Mouse (Mus musculus): ENCODE results near the gene 9430015G10Rik. TPM values are rescaled to one million over a fixed set of nuclear protein-coding genes. Genes with fewer than 3 reads are reported as not detected.

Gene 9430015G10Rik
- 37.9 and 42.0 TPM in 2 replicates for polyA plus RNA-seq (2015; fragmentation: Nextera tagmentation; extraction: Ambion mirVana)

- Histone ChIP-seq H3K27me3 (ENCODE audit: control insufficient read depth, insufficient read depth, low read depth, low read length) (no peaks in the 10 kb centered on the region), H3K4me2 (ENCODE audit: low read depth, low read length) (peak within 1 kb of the TSS; percentile 65), H3K27ac (ENCODE audit: low read length) (peak within 1 kb of the TSS; percentile 92), H3K9me3 (ENCODE audit: control insufficient read depth, low read length) (no peaks in the 10 kb centered on the region), H3K9ac (ENCODE audit: low read length) (peak within 1 kb of the TSS; percentile 98), H3K36me3 (ENCODE audit: control insufficient read depth, insufficient read depth, low read length) (no peaks in the 10 kb centered on the region), H3K4me3 (ENCODE audit: low read length) (peak within 1 kb of the TSS; percentile 93), H3K4me1 (replicated peaks; ENCODE audit: control insufficient read depth, insufficient read depth, low read length) (peaks cover 3% of the 10 kb centered on the region; the same call in 1 of the 2 replicates)
- peak; percentile 98 for ATAC-seq (ENCODE audit: low read depth)
- under 1% methylated on average over 60 of the region's 60 CpGs for WGBS
These were observed at the start of gene 9430015G10Rik for GRCm38 (mm10) chr4:156109570-156110331. Gene 9430015G10Rik, plus strand, starts transcription at chr4:156109982.

- H3K4me2 ChIP-seq (ENCODE audit: low read depth, low read length): no peak overlapping the region
- H3K9me3 ChIP-seq (ENCODE audit: control insufficient read depth, low read length): no peaks in the 10 kb centered on the region
- 13% methylated on average over 4 of the region's 4 CpGs for WGBS
- peak; percentile 2; the same call in 1 of the 2 replicates for ATAC-seq (ENCODE audit: low read depth)
- no peaks in the 10 kb centered on the region for H3K27me3 ChIP-seq (ENCODE audit: control insufficient read depth, insufficient read depth, low read depth, low read length)
- H3K4me3 ChIP-seq (ENCODE audit: low read length): no peak overlapping the region
- peak overlapping the region; percentile 86 for H3K27ac ChIP-seq (ENCODE audit: low read length)
- no peaks in the 10 kb centered on the region for H3K36me3 ChIP-seq (ENCODE audit: control insufficient read depth, insufficient read depth, low read length)
- H3K4me1 ChIP-seq (replicated peaks; ENCODE audit: control insufficient read depth, insufficient read depth, low read length): peaks cover 7% of the 10 kb centered on the region
- H3K9ac ChIP-seq (ENCODE audit: low read length): 0 out of 2 replicates have a peak overlapping the region, but pooled peaks have one; percentile 29
These were observed 45.8 kb upstream of the 9430015G10Rik start for GRCm38 (mm10) chr4:156063861-156064509.

DNA sequence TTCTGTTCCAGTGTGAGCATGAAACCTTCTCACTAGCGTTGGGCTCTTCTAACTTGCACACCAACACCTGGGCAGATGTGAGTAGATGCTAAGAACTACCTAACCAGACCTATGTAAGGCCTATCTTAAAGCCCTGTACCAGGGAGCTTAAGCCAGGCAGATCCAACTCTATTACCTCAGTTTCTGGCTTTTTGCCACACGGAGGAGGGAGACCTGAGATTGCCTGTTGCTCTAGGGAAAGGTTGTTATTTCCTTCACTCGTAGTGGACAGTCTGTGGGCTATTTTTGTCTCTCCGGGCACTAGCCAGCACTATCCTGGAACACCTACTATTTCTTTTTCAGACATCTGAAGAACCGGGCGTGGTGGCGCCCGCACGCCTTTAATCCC, 45.3 kb upstream of the 9430015G10Rik start:
- H3K4me3 ChIP-seq (ENCODE audit: low read length): no peak overlapping the region
- no peak overlapping the region for H3K9ac ChIP-seq (ENCODE audit: low read length)
- H3K4me1 ChIP-seq (replicated peaks; ENCODE audit: control insufficient read depth, insufficient read depth, low read length): peaks cover 7% of the 10 kb centered on the region
- ATAC-seq (ENCODE audit: low read depth): no peak
- no peaks in the 10 kb centered on the region for H3K36me3 ChIP-seq (ENCODE audit: control insufficient read depth, insufficient read depth, low read length)
- H3K27me3 ChIP-seq (ENCODE audit: control insufficient read depth, insufficient read depth, low read depth, low read length): no peaks in the 10 kb centered on the region
- no peaks in the 10 kb centered on the region for H3K9me3 ChIP-seq (ENCODE audit: control insufficient read depth, low read length)
- H3K27ac ChIP-seq (ENCODE audit: low read length): peak overlapping the region; percentile 86
- no peak overlapping the region for H3K4me2 ChIP-seq (ENCODE audit: low read depth, low read length)
- WGBS: 69% methylated on average over 9 of the region's 9 CpGs

GRCm38 (mm10) chr4:156065156-156065894, 44.5 kb upstream of the 9430015G10Rik start:
- H3K4me3 ChIP-seq (ENCODE audit: low read length): no peak overlapping the region
- no peaks in the 10 kb centered on the region for H3K27me3 ChIP-seq (ENCODE audit: control insufficient read depth, insufficient read depth, low read depth, low read length)
- H3K4me2 ChIP-seq (ENCODE audit: low read depth, low read length): no peak overlapping the region
- ATAC-seq (ENCODE audit: low read depth): no peak
- H3K27ac ChIP-seq (ENCODE audit: low read length): no peak overlapping the region
- WGBS: 80% methylated on average over 10 of the region's 10 CpGs
- peaks cover 7% of the 10 kb centered on the region for H3K4me1 ChIP-seq (replicated peaks; ENCODE audit: control insufficient read depth, insufficient read depth, low read length)
- no peak overlapping the region for H3K9ac ChIP-seq (ENCODE audit: low read length)
- H3K36me3 ChIP-seq (ENCODE audit: control insufficient read depth, insufficient read depth, low read length): no peaks in the 10 kb centered on the region
- H3K9me3 ChIP-seq (ENCODE audit: control insufficient read depth, low read length): no peaks in the 10 kb centered on the region

DNA sequence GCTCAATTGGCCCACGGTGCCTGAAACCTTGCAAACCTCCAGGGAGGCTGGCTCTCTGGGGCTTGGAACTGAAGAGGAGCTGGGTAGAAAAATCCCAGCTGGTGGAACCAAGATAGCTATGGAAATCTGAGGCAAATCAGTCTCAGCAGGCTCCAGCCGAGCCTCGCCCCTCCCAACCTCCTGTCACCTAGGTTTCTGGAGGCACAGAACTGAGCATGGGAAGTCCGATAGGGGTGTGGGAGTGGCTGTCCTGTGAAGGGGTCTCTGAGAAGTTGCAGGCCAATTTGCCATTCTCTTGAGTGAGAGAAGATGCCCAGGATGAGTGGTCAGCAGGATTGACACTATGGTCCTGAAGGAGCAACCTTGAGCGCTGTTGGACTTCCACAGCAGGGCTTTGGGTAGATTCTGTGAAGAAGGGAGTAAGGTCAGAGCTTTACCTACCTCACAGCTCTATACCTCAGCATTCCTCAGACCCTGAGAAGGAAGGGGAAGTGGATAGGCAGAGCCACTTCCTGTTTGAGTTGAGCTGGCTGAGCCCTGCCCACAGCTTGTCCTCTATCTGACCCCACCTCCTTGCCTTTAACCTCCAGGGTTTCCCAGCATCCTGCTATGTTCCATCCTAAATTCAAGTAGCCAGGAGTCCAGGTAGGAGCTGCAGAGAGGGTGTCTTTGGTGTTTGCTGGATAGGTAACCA, 42.4 kb upstream of the 9430015G10Rik start:
- H3K4me3 ChIP-seq (ENCODE audit: low read length): no peak overlapping the region
- H3K36me3 ChIP-seq (ENCODE audit: control insufficient read depth, insufficient read depth, low read length): no peaks in the 10 kb centered on the region
- H3K27ac ChIP-seq (ENCODE audit: low read length): no peak overlapping the region
- no peaks in the 10 kb centered on the region for H3K9me3 ChIP-seq (ENCODE audit: control insufficient read depth, low read length)
- H3K27me3 ChIP-seq (ENCODE audit: control insufficient read depth, insufficient read depth, low read depth, low read length): no peaks in the 10 kb centered on the region
- no peak overlapping the region for H3K4me2 ChIP-seq (ENCODE audit: low read depth, low read length)
- H3K4me1 ChIP-seq (replicated peaks; ENCODE audit: control insufficient read depth, insufficient read depth, low read length): peaks cover 7% of the 10 kb centered on the region
- H3K9ac ChIP-seq (ENCODE audit: low read length): no peak overlapping the region
- ATAC-seq (ENCODE audit: low read depth): no peak
- WGBS: 47% methylated on average over 5 of the region's 5 CpGs

- 94% methylated on average over 8 of the region's 8 CpGs for WGBS
- H3K4me3 ChIP-seq (ENCODE audit: low read length): no peak overlapping the region
- no peak for ATAC-seq (ENCODE audit: low read depth)
- H3K4me1 ChIP-seq (replicated peaks; ENCODE audit: control insufficient read depth, insufficient read depth, low read length): peaks cover 3% of the 10 kb centered on the region; the same call in 1 of the 2 replicates
- H3K27ac ChIP-seq (ENCODE audit: low read length): no peak overlapping the region
- no peaks in the 10 kb centered on the region for H3K9me3 ChIP-seq (ENCODE audit: control insufficient read depth, low read length)
- no peak overlapping the region for H3K9ac ChIP-seq (ENCODE audit: low read length)
- no peak overlapping the region for H3K4me2 ChIP-seq (ENCODE audit: low read depth, low read length)
- H3K27me3 ChIP-seq (ENCODE audit: control insufficient read depth, insufficient read depth, low read depth, low read length): no peaks in the 10 kb centered on the region
- no peaks in the 10 kb centered on the region for H3K36me3 ChIP-seq (ENCODE audit: control insufficient read depth, insufficient read depth, low read length)
These were observed 40.1 kb upstream of the 9430015G10Rik start for GRCm38 (mm10) chr4:156069701-156070100.

GRCm38 (mm10) chr4:156070276-156070675, 39.5 kb upstream of the 9430015G10Rik start:
- no peak overlapping the region for H3K27ac ChIP-seq (ENCODE audit: low read length)
- ATAC-seq (ENCODE audit: low read depth): peak; percentile 17; the same call in 1 of the 2 replicates
- no peaks in the 10 kb centered on the region for H3K27me3 ChIP-seq (ENCODE audit: control insufficient read depth, insufficient read depth, low read depth, low read length)
- H3K4me3 ChIP-seq (ENCODE audit: low read length): no peak overlapping the region
- no peak overlapping the region for H3K4me2 ChIP-seq (ENCODE audit: low read depth, low read length)
- no peaks in the 10 kb centered on the region for H3K36me3 ChIP-seq (ENCODE audit: control insufficient read depth, insufficient read depth, low read length)
- no peak overlapping the region for H3K9ac ChIP-seq (ENCODE audit: low read length)
- H3K4me1 ChIP-seq (replicated peaks; ENCODE audit: control insufficient read depth, insufficient read depth, low read length): peaks cover 3% of the 10 kb centered on the region; the same call in 1 of the 2 replicates
- no peaks in the 10 kb centered on the region for H3K9me3 ChIP-seq (ENCODE audit: control insufficient read depth, low read length)
- WGBS: 71% methylated on average over 6 of the region's 6 CpGs

- no peaks in the 10 kb centered on the region for H3K27me3 ChIP-seq (ENCODE audit: control insufficient read depth, insufficient read depth, low read depth, low read length)
- WGBS: 69% methylated on average over 2 of the region's 2 CpGs
- H3K4me1 ChIP-seq (replicated peaks; ENCODE audit: control insufficient read depth, insufficient read depth, low read length): peaks cover 3% of the 10 kb centered on the region; the same call in 1 of the 2 replicates
- no peak overlapping the region for H3K4me2 ChIP-seq (ENCODE audit: low read depth, low read length)
- no peaks in the 10 kb centered on the region for H3K36me3 ChIP-seq (ENCODE audit: control insufficient read depth, insufficient read depth, low read length)
- H3K9me3 ChIP-seq (ENCODE audit: control insufficient read depth, low read length): no peaks in the 10 kb centered on the region
- no peak overlapping the region for H3K4me3 ChIP-seq (ENCODE audit: low read length)
- no peak overlapping the region for H3K9ac ChIP-seq (ENCODE audit: low read length)
- peak; percentile 23; the same call in 1 of the 2 replicates for ATAC-seq (ENCODE audit: low read depth)
- no peak overlapping the region for H3K27ac ChIP-seq (ENCODE audit: low read length)
These were observed 39.1 kb upstream of the 9430015G10Rik start for GRCm38 (mm10) chr4:156070716-156071115.

All from lung, embryonic 16.5 days (tissue).